Mouse (Mus musculus): ENCODE results near the gene Ubtf.
"Not testable (repeated sequence)": the region's sequence is repeated elsewhere in the genome, so short reads cannot be mapped to it uniquely, and the experiment has no call there.

Gene Ubtf

GRCm38 (mm10) chr11:102319410-102319792 is at the start of gene Ubtf:
Gene Ubtf (minus strand): TSS chr11:102319742.
- in situ Hi-C loops (cut with MboI, MseI), result no loop called here

GRCm38 (mm10) chr11:102369263-102369662 is 49.7 kb upstream of the Ubtf start:
- in situ Hi-C loops (cut with MboI, MseI), result no loop called here

GRCm38 (mm10) chr11:102368347-102368746 is 48.8 kb upstream of the Ubtf start:
- in situ Hi-C loops (cut with MboI, MseI), result no loop called here

- in situ Hi-C loops (cut with MboI, MseI), result no loop called here
Measured at GRCm38 (mm10) chr11:102367504-102368280, 48.1 kb upstream of the Ubtf start.

- in situ Hi-C loops (cut with MboI, MseI), result not testable (repeated sequence)
Measured at GRCm38 (mm10) chr11:102366103-102366502, 46.6 kb upstream of the Ubtf start, which contains the start of gene Slc4a1. Gene Slc4a1 (minus strand): TSS chr11:102366203.

- in situ Hi-C loops (cut with MboI, MseI), result no loop called here
Measured at GRCm38 (mm10) chr11:102365699-102366098, 46.2 kb upstream of the Ubtf start.

GRCm38 (mm10) chr11:102364570-102365371 is 45.2 kb upstream of the Ubtf start:
- in situ Hi-C loops (cut with MboI, MseI), result no loop called here

GRCm38 (mm10) chr11:102363623-102364022 is 44.1 kb upstream of the Ubtf start:
- in situ Hi-C loops (cut with MboI, MseI), result no loop called here

- in situ Hi-C loops (cut with MboI, MseI), result no loop called here
Measured at GRCm38 (mm10) chr11:102361776-102362495, 42.4 kb upstream of the Ubtf start.

- in situ Hi-C loops (cut with MboI, MseI), result loop anchor here (10.0 kb wide), 1 partner anchor 706 kb away; no protein-coding TSS in a partner anchor
Measured at GRCm38 (mm10) chr11:102358365-102358764, 38.8 kb upstream of the Ubtf start.

- in situ Hi-C loops (cut with MboI, MseI), result loop anchor here (10.0 kb wide), 1 partner anchor 708 kb away; no protein-coding TSS in a partner anchor
Measured at GRCm38 (mm10) chr11:102356636-102357350, 37.3 kb upstream of the Ubtf start.

GRCm38 (mm10) chr11:102356190-102356589 is 36.6 kb upstream of the Ubtf start:
- in situ Hi-C loops (cut with MboI, MseI), result loop anchor here (10.0 kb wide), 1 partner anchor 709 kb away; no protein-coding TSS in a partner anchor

GRCm38 (mm10) chr11:102355501-102355900 is 36.0 kb upstream of the Ubtf start:
- in situ Hi-C loops (cut with MboI, MseI), result loop anchor here (10.0 kb wide), 1 partner anchor 709 kb away; no protein-coding TSS in a partner anchor

- in situ Hi-C loops (cut with MboI, MseI), result loop anchor here (10.0 kb wide), 1 partner anchor 712 kb away; no protein-coding TSS in a partner anchor
Measured at GRCm38 (mm10) chr11:102353021-102353431, 33.5 kb upstream of the Ubtf start.

- in situ Hi-C loops (cut with MboI, MseI), result loop anchor here (10.0 kb wide), 1 partner anchor 712 kb away; no protein-coding TSS in a partner anchor
Measured at GRCm38 (mm10) chr11:102352378-102352777, 32.8 kb upstream of the Ubtf start.

GRCm38 (mm10) chr11:102350981-102351523 is 31.5 kb upstream of the Ubtf start:
- in situ Hi-C loops (cut with MboI, MseI), result loop anchor here (10.0 kb wide), 1 partner anchor 714 kb away; no protein-coding TSS in a partner anchor

- in situ Hi-C loops (cut with MboI, MseI), result loop anchor here (10.0 kb wide), 1 partner anchor 714 kb away; no protein-coding TSS in a partner anchor
Measured at GRCm38 (mm10) chr11:102350416-102350815, 30.9 kb upstream of the Ubtf start.

GRCm38 (mm10) chr11:102349189-102349954 is 29.8 kb upstream of the Ubtf start:
- in situ Hi-C loops (cut with MboI, MseI), result no loop called here

GRCm38 (mm10) chr11:102348771-102349170 is 29.2 kb upstream of the Ubtf start:
- in situ Hi-C loops (cut with MboI, MseI), result no loop called here

Data from T-helper 2 cell (primary cell).